Mouse (Mus musculus): Measurements from ENCODE around the gene Mrnip.

DNA sequence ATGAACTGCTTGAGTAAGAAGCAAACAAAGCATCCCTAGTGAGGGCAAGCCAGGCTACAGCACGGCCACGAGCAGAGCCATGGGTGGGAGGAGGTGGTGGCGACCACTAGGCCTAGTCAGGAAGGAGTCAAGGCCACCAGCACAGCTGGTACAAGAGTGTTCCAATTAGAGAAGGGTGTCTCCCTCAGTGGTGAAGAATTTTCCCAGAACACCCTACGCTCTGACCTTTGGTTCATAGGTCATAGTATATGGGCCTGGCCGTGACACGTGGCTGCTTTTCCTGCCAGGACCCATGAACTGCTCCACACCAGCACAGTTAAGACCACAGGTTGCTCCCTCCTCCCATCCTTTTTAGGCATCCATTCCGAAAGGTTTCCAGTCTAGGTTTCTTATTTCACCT is 34.7 kb upstream of the Mrnip start:
- TF ChIP-seq CTCF (IDR thresholded peaks at IDR 0.05) (no peak), POLR2A (IDR thresholded peaks at IDR 0.05; ENCODE audit: insufficient read depth, low read depth, low read length) (no peak), EP300 (IDR thresholded peaks at IDR 0.05; ENCODE audit: insufficient read depth, low read depth, low read length) (no peak)

Measured in heart, adult 2 months (tissue).